Mouse (Mus musculus) small intestine, adult 2 months (tissue): Measurements from ENCODE around the gene Prickle2.

Experiments
- CTCF ChIP-seq: fragments of 200-500 bp; IDR thresholded peaks from 2 replicates; pipeline ENCODE4 v1.5.1; 2012; ENCODE audit warnings: low read depth, mild to moderate bottlenecking, control low read depth, inconsistent platforms, low read length, moderate library complexity, mixed read lengths; ENCODE audit not compliant: insufficient replicate concordance, insufficient read length; ENCODE audit errors: extremely low read depth
- POLR2A ChIP-seq: fragments of 200-500 bp; IDR thresholded peaks from 2 replicates; pipeline ENCODE4 v1.6.1; 2012; ENCODE audit warnings: low read depth, mild to moderate bottlenecking, control low read depth, inconsistent platforms, low read length, moderate library complexity

DNA sequence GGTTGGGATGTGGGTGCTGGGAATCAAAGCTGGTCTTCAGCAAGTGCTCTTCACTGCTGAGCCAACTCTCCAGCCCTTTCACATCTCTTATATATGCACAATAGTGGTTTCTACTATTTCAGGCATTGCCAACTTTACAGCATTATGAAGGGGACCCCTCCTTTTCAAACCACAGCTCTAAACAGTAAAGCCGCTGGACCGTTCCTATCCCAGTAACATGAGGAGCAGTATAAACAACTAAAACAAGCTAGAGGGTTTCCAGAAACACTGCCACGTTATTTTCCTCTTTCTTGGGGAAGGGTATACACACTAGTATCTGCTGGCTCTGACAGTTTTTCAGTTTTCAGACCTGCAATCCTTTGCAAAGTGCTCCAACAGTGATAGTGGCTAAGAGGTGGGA, 179.7 kb downstream of the Prickle2 start:
- no peak for TF ChIP-seq CTCF
- TF ChIP-seq POLR2A: no peak
